Mouse (Mus musculus): Measurements from ENCODE around the gene St7l.

St7l gene

GRCm38 (mm10) chr3:104896141-104896540 is 32.3 kb downstream of the St7l start:
- DNase-seq (ENCODE audit: extremely low read depth, insufficient read length, low spot score): no peak

- DNase-seq (ENCODE audit: extremely low read depth, insufficient read length, low spot score): no peak
These were observed 37.3 kb downstream of the St7l start for GRCm38 (mm10) chr3:104901154-104901553.

GRCm38 (mm10) chr3:104905389-104905788 is 41.6 kb downstream of the St7l start:
- no peak for DNase-seq (ENCODE audit: extremely low read depth, insufficient read length, low spot score)

- no peak for DNase-seq (ENCODE audit: extremely low read depth, insufficient read length, low spot score)
These were observed 42.2 kb downstream of the St7l start for GRCm38 (mm10) chr3:104906007-104906406.

- no peak for DNase-seq (ENCODE audit: extremely low read depth, insufficient read length, low spot score)
These were observed 45.4 kb downstream of the St7l start for GRCm38 (mm10) chr3:104909195-104909594.

- no peak for DNase-seq (ENCODE audit: extremely low read depth, insufficient read length, low spot score)
These were observed 51.2 kb downstream of the St7l start for GRCm38 (mm10) chr3:104914986-104915385.

- DNase-seq (ENCODE audit: extremely low read depth, insufficient read length, low spot score): no peak
These were observed 65.6 kb downstream of the St7l start for GRCm38 (mm10) chr3:104929385-104929784.

GRCm38 (mm10) chr3:104937728-104938305 is 74.0 kb downstream of the St7l start:
- no peak for DNase-seq (ENCODE audit: extremely low read depth, insufficient read length, low spot score)

- DNase-seq (ENCODE audit: extremely low read depth, insufficient read length, low spot score): no peak
These were observed 74.5 kb downstream of the St7l start for GRCm38 (mm10) chr3:104938327-104938726.

- DNase-seq (ENCODE audit: extremely low read depth, insufficient read length, low spot score): no peak
These were observed 76.9 kb downstream of the St7l start for GRCm38 (mm10) chr3:104940691-104941090.

- DNase-seq (ENCODE audit: extremely low read depth, insufficient read length, low spot score): no peak
These were observed 78.9 kb downstream of the St7l start for GRCm38 (mm10) chr3:104942682-104943081.

GRCm38 (mm10) chr3:104943333-104943732 is 79.5 kb downstream of the St7l start:
- DNase-seq (ENCODE audit: extremely low read depth, insufficient read length, low spot score): no peak

- peak; percentile 79 for DNase-seq (ENCODE audit: extremely low read depth, insufficient read length, low spot score)
These were observed 81.1 kb downstream of the St7l start for GRCm38 (mm10) chr3:104944894-104945293.

- no peak for DNase-seq (ENCODE audit: extremely low read depth, insufficient read length, low spot score)
These were observed 87.1 kb downstream of the St7l start for GRCm38 (mm10) chr3:104950926-104951325.

GRCm38 (mm10) chr3:104952891-104953670 is 89.3 kb downstream of the St7l start:
- DNase-seq (ENCODE audit: extremely low read depth, insufficient read length, low spot score): no peak

GRCm38 (mm10) chr3:104954137-104954536 is 90.3 kb downstream of the St7l start:
- no peak for DNase-seq (ENCODE audit: extremely low read depth, insufficient read length, low spot score)

- DNase-seq (ENCODE audit: extremely low read depth, insufficient read length, low spot score): no peak
These were observed 90.7 kb downstream of the St7l start for GRCm38 (mm10) chr3:104954551-104954950.

GRCm38 (mm10) chr3:104956131-104956581 is 92.4 kb downstream of the St7l start:
- no peak for DNase-seq (ENCODE audit: extremely low read depth, insufficient read length, low spot score)

GRCm38 (mm10) chr3:104960026-104961000 is 96.5 kb downstream of the St7l start:
- DNase-seq (ENCODE audit: extremely low read depth, insufficient read length, low spot score): no peak

- no peak for DNase-seq (ENCODE audit: extremely low read depth, insufficient read length, low spot score)
These were observed 97.6 kb downstream of the St7l start, which contains the start of gene Wnt2b for GRCm38 (mm10) chr3:104961066-104962059. Gene Wnt2b, minus strand, starts transcription at chr3:104961921.

Data from 3134 (cell line).